Mouse (Mus musculus): Measurements from ENCODE around the gene Tomm5.
"Not testable (repeated sequence)": the region's sequence is repeated elsewhere in the genome, so short reads cannot be mapped to it uniquely, and the experiment has no call there.

The Tomm5 gene

DNA sequence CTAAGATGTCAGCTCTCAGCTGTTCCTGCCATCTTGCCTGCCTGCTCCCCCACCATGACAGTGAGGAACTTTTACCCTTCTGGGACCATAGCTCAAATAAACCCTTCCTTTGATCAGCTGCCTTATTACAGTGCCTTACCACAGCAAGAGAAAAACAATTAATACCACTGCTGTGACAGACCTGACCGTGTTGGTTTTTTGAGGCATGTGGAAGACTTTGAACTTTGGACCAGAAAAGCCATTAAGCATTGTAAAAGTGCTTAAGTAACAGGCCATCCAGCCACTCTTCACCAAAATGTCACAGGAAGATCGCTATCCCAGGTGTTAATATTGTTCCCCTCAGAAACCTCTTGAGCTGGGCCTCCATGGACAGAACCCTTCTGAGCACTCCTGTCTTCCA lies 43.3 kb downstream of the Tomm5 start:
- no peak for DNase-seq

GRCm38 (mm10) chr4:45063836-45064235 lies 44.1 kb downstream of the Tomm5 start:
- DNase-seq = not testable (repeated sequence)

DNA sequence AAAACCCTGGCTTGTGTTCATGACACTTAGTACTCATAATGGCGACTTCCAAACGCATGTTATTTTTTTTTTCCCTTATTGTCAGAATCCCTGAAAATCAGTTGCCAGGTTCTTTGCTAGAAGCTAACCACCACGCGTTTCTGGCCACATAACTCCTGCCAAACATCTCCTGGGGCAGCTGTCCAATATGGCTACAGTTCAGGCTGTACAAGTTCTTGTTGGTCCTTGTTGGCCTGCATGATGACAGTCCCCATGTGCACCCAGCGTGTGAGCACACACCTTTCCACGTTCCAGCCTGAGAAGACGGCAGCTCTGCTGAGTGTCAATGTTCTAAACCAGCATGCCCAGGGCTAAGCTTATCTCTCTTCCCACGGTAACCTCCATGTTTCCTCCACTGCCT lies 52.5 kb downstream of the Tomm5 start:
- no peak for DNase-seq
